Mouse (Mus musculus): ENCODE results near the gene 6030445D17Rik.

DNA sequence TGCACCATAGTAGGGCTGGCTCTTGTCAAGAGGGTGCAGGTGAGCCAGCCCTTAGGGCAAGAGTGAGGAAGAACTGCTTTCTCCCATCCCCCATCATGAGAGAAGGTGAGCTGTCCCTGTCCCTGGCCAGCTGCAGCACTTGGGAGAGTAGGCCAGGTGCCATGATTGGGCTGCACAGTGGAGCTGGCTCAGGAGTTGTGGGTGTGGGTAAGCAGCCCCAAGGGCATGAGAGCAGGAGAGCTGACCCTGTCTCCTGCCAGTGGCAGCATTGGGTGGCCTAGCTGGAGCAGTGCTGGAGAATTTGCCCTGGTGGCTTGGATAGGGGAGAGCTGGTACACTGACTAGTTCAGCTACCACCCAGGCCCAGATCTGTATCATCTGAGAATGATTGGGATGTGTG lies 50.9 kb downstream of the 6030445D17Rik start:
- TF ChIP-seq CTCF (conservative IDR thresholded peaks at IDR 0.05; ENCODE audit: insufficient read depth, insufficient read length, low read depth, low read length) (no peak), POLR2A (IDR thresholded peaks at IDR 0.05; ENCODE audit: low read depth, low read length) (no peak)
